Mouse (Mus musculus): ENCODE data around the gene Stt3b. TPM values are rescaled to one million over a fixed set of nuclear protein-coding genes. Genes with fewer than 3 reads are reported as not detected.

Stt3b gene
- 214 TPM for polyA plus RNA-seq (2014; fragmentation: Illumina TruSeq; extraction: RNeasy Lipid Tissue Mini Kit (QIAGEN cat#74804))

DNA sequence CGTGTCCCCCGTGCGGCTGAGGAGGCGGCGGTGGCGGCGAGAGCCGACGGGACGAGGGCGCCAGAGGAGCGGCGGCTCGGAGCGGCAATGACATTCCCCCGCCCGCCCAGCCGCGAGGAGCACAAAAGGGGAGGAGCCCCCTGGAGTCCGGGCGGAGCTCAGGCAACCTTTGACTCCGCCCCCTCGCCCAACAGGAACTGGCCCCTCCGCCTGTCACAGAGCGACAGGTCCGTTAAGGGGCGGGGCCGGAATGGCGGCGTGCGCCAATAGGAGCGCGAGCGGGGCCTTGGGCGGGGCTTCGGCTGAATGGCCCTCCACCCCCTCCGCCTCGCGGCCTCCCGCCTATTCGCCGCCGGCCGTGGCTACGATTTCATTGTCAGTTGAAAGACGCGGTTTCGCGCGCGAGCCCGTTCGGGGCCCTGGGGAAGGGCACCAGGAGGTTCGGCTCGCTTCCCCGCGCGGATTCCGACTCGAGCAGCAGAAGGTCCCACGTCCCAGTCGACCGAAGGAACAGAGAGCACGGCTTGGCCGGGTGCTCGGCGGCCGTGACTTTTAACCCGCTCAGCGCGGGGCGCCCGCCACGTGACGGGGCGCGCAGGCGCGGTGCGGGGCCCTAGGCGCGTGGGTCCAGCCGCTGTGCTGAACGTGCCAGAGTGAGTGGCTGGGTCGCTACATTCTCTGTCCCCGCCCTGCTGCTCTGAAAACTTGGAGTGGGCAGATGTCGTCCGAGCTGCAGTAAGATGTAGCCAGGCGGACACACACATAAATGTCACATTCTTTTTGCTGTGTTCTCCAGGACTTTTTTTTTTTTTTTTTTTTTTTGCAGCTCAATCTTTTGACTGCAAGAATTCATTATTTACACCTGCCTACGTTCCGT, at the start of gene Stt3b:
Gene Stt3b, minus strand, starts transcription at position 76 of the 877 bp plus-strand sequence.

